Mouse (Mus musculus) forebrain, postnatal 0 days (tissue): Measurements from ENCODE around the gene Prim2. TPM values are rescaled to one million over a fixed set of nuclear protein-coding genes. Genes with fewer than 3 reads are reported as not detected.

Experiments
- ATAC-seq: fragments of 200-750 bp; cut with Nextera tagmentation; 2 replicates; pipeline ENCODE4 v1.8.0; 2017; ENCODE audit warnings: mild to moderate bottlenecking, moderate library complexity
- DNase-seq: peaks from one replicate; pipeline ENCODE4 v3.0.0-alpha.2; 2015
- H3K27ac ChIP-seq: fragments of 300-500 bp; sonication (generic); 2 replicates; pipeline ENCODE4 v1.5.1; 2014; ENCODE audit warnings: low read depth, mild to moderate bottlenecking, antibody characterized with exemption, low read length, moderate library complexity, mixed read lengths
- H3K27me3 ChIP-seq: fragments of 300-500 bp; sonication (generic); 2 replicates; pipeline ENCODE4 v1.6.1; 2014; ENCODE audit warnings: mild to moderate bottlenecking, low read length, mixed read lengths; ENCODE audit not compliant: insufficient read depth
- H3K36me3 ChIP-seq: fragments of 300-500 bp; sonication (generic); 2 replicates; pipeline ENCODE4 v1.6.1; 2014; ENCODE audit warnings: mild to moderate bottlenecking, moderate library complexity; ENCODE audit not compliant: insufficient read depth
- H3K4me1 ChIP-seq: fragments of 300-500 bp; sonication (generic); 2 replicates; pipeline ENCODE4 v1.6.1; 2014; ENCODE audit warnings: antibody characterized with exemption; ENCODE audit not compliant: insufficient read depth
- H3K4me2 ChIP-seq: fragments of 300-500 bp; sonication (generic); 2 replicates; pipeline ENCODE4 v1.6.1; 2014; ENCODE audit warnings: low read depth, mild to moderate bottlenecking, moderate library complexity
- H3K4me3 ChIP-seq: fragments of 300-500 bp; sonication (generic); 2 replicates; pipeline ENCODE4 v1.5.1; 2014; ENCODE audit warnings: low read depth, low read length, mixed read lengths
- H3K9ac ChIP-seq: fragments of 300-500 bp; sonication (generic); 2 replicates; pipeline ENCODE4 v1.6.1; 2014; ENCODE audit warnings: mild to moderate bottlenecking
- H3K9me3 ChIP-seq: fragments of 300-500 bp; sonication (generic); 2 replicates; pipeline ENCODE4 v1.6.1; 2016; ENCODE audit warnings: low read length
- CTCF ChIP-seq: sonication (generic); IDR thresholded peaks from 2 replicates; pipeline ENCODE4 v1.5.1; 2016; ENCODE audit warnings: antibody characterized with exemption, control low read depth, low read depth
- WGBS: fragments of 180-500 bp; shearing (Covaris S2); extraction: QIAGEN DNeasy Blood & Tissue Kit; methylation state at CpG from one replicate; pipeline ENCODE4 v1.1.7; 2014; 5-methylcytosine and 5-hydroxymethylcytosine counted together
- polyA plus RNA-seq: library from polyadenylated mRNA; unstranded; fragments of >200 nt; fragmentation: Nextera tagmentation; extraction: Ambion mirVana; gene quantifications from 2 replicates; pipeline ENCODE4 v1.2.1, GENCODE M21; 2015
- total RNA-seq: library from RNA; depleted of rRNA; stranded (reverse); fragments of >200 nt; gene quantifications from 2 replicates; pipeline ENCODE4 v1.2.3, GENCODE M21; 2014

Gene Prim2
- total and polyA plus RNA-seq, 2 experiments from 2014 or later = 18.3 to 26.9 TPM

GRCm38 (mm10) chr1:33673158-33673960 lies 3.8 kb upstream of the Prim2 start:
- Histone ChIP-seq H3K9me3 (no peaks in the 10 kb centered on the region), H3K27me3 (no peaks in the 10 kb centered on the region), H3K4me1 (no peaks in the 10 kb centered on the region), H3K4me3 (no peak overlapping the region), H3K27ac (no peak overlapping the region), H3K9ac (no peak overlapping the region), H3K4me2 (no peak overlapping the region), H3K36me3 (no peaks in the 10 kb centered on the region)
- TF ChIP-seq CTCF = no peak
- no peak for ATAC-seq
- no peak for DNase-seq
- 76% methylated on average over 17 of the region's 17 CpGs for WGBS

GRCm38 (mm10) chr1:33672514-33672913 lies 2.9 kb upstream of the Prim2 start:
- Histone ChIP-seq H3K4me2 (no peak overlapping the region), H3K4me3 (no peak overlapping the region), H3K9me3 (no peaks in the 10 kb centered on the region), H3K9ac (no peak overlapping the region), H3K27ac (no peak overlapping the region), H3K36me3 (no peaks in the 10 kb centered on the region), H3K27me3 (no peaks in the 10 kb centered on the region), H3K4me1 (no peaks in the 10 kb centered on the region)
- peak; percentile 70 for DNase-seq
- 29% methylated on average over 3 of the region's 3 CpGs for WGBS
- TF ChIP-seq CTCF = peak; percentile 68
- ATAC-seq = no peak

- WGBS = 67% methylated on average over 3 of the region's 3 CpGs
- no peak overlapping the region for H3K27ac ChIP-seq
- TF ChIP-seq CTCF = no peak
- no peak overlapping the region for H3K4me2 ChIP-seq
- no peaks in the 10 kb centered on the region for H3K4me1 ChIP-seq
- H3K4me3 ChIP-seq = no peak overlapping the region
- DNase-seq = no peak
- no peak overlapping the region for H3K9ac ChIP-seq
- no peaks in the 10 kb centered on the region for H3K9me3 ChIP-seq
- no peak for ATAC-seq
- H3K36me3 ChIP-seq = no peaks in the 10 kb centered on the region
- no peaks in the 10 kb centered on the region for H3K27me3 ChIP-seq
Measured at GRCm38 (mm10) chr1:33672083-33672482, 2.5 kb upstream of the Prim2 start.

- no peak for TF ChIP-seq CTCF
- H3K4me2 ChIP-seq = no peak overlapping the region
- H3K9ac ChIP-seq = no peak overlapping the region
- H3K4me1 ChIP-seq = no peaks in the 10 kb centered on the region
- WGBS = 60% methylated on average over 5 of the region's 5 CpGs
- H3K4me3 ChIP-seq = no peak overlapping the region
- H3K27ac ChIP-seq = no peak overlapping the region
- H3K9me3 ChIP-seq = no peaks in the 10 kb centered on the region
- H3K36me3 ChIP-seq = peaks cover 5% of the 10 kb centered on the region; the same call in 1 of the 2 replicates
- H3K27me3 ChIP-seq = no peaks in the 10 kb centered on the region
- ATAC-seq (no peak), DNase-seq (no peak)
Measured at GRCm38 (mm10) chr1:33671441-33671840, 1.8 kb upstream of the Prim2 start.

GRCm38 (mm10) chr1:33670164-33670616 lies 595 bp upstream of the Prim2 start:
- peak; percentile 36 for TF ChIP-seq CTCF
- H3K9ac ChIP-seq = peak overlapping the region; percentile 75
- DNase-seq (peak; percentile 91), ATAC-seq (peak; percentile 80)
- 2% methylated on average over 37 of the region's 37 CpGs for WGBS
- peak overlapping the region; percentile 73 for H3K4me2 ChIP-seq
- no peaks in the 10 kb centered on the region for H3K27me3 ChIP-seq
- no peaks in the 10 kb centered on the region for H3K4me1 ChIP-seq
- H3K4me3 ChIP-seq = peak overlapping the region; percentile 68
- H3K27ac ChIP-seq = peak overlapping the region; percentile 94
- no peaks in the 10 kb centered on the region for H3K9me3 ChIP-seq
- peaks cover 14% of the 10 kb centered on the region for H3K36me3 ChIP-seq

GRCm38 (mm10) chr1:33663605-33664117 lies 5.9 kb downstream of the Prim2 start:
- Histone ChIP-seq H3K9me3 (no peaks in the 10 kb centered on the region), H3K36me3 (peaks cover 37% of the 10 kb centered on the region), H3K4me3 (no peak overlapping the region), H3K27ac (no peak overlapping the region), H3K27me3 (no peaks in the 10 kb centered on the region), H3K4me2 (no peak overlapping the region), H3K4me1 (no peaks in the 10 kb centered on the region), H3K9ac (no peak overlapping the region)
- DNase-seq (no peak), ATAC-seq (no peak)
- TF ChIP-seq CTCF = no peak
- WGBS = 88% methylated on average over 19 of the region's 19 CpGs

- Histone ChIP-seq H3K27ac (no peak overlapping the region), H3K9me3 (no peaks in the 10 kb centered on the region), H3K4me3 (no peak overlapping the region), H3K36me3 (peaks cover 38% of the 10 kb centered on the region), H3K27me3 (no peaks in the 10 kb centered on the region), H3K4me1 (no peaks in the 10 kb centered on the region), H3K9ac (no peak overlapping the region), H3K4me2 (no peak overlapping the region)
- ATAC-seq (no peak), DNase-seq (peak; percentile 66)
- peak; percentile 70 for TF ChIP-seq CTCF
Measured at GRCm38 (mm10) chr1:33663163-33663562, 6.4 kb downstream of the Prim2 start.
